Mouse (Mus musculus): ENCODE results near the gene Pde6g.

DNA sequence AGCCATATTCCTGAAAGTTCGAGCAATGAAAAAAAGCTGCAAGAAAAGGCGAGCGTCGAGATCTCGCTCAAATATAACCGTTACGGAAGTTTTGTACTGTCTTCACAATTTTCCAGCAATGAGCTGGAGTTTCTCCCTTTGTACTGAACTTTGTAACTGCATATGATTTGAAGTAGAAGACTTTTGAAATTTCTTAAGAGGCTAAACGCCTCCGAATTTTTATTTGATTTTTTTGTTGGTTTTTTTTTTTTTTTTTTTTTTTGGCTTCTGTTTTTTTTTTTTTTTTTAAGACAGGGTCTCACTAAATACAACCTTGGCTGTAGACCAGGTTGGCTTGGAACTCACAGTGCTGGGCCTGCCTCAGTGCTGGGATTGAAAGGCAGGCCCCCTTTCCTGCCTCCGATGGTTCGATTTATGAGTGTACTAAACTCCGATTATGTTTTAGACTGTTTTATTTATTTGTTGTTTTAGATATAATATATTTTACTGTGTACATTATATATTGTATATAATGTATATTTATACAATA lies 15.4 kb downstream of the Pde6g start:
- TF ChIP-seq CTCF (IDR thresholded peaks at IDR 0.05; ENCODE audit: control insufficient read depth, insufficient read depth, insufficient replicate concordance, low read depth, low read length) (no peak), POLR2A (IDR thresholded peaks at IDR 0.05; ENCODE audit: control insufficient read depth, low read depth, low read length) (no peak)

Data from testis, adult 2 months (tissue).